Mouse (Mus musculus) adrenal gland, adult 8-10 months (tissue): Measurements from ENCODE around the gene Esrrg. TPM values are rescaled to one million over a fixed set of nuclear protein-coding genes. Genes with fewer than 3 reads are reported as not detected.

Experiments
- DNase-seq: peaks from one replicate; pipeline ENCODE4 v3.0.0; 2022
- total RNA-seq, 4 experiments: library from RNA; stranded (reverse); gene quantifications; 2 replicates each; pipeline ENCODE4 v1.2.4; 2022

Esrrg gene
- total RNA-seq, 4 experiments from 2014 or later: 10.0 to 30.1 (median 15.7) TPM

- no peak for DNase-seq
Measured at GRCm38 (mm10) chr1:187834576-187834975, 226.0 kb downstream of the Esrrg start.

DNA sequence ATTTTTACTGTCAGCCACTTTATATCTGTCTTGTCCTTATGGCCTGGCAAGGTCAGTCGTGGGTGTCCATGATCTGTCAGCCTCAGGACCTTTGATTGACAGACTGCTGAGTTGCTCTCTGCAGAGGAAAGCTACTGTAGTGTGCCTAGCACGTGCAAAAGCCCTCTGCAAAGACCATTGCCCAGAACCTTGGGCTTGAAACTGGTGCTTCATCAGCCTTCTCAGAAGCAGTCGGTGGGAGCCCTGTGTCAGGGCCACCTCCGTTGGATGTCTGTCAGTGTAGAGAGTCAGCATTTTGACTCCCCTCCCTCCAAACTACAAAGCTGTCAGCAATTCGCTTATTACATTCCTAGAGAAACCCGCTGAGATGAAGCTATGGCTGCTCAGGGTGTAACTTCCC lies 227.8 kb downstream of the Esrrg start:
- DNase-seq: peak; percentile 12

DNA sequence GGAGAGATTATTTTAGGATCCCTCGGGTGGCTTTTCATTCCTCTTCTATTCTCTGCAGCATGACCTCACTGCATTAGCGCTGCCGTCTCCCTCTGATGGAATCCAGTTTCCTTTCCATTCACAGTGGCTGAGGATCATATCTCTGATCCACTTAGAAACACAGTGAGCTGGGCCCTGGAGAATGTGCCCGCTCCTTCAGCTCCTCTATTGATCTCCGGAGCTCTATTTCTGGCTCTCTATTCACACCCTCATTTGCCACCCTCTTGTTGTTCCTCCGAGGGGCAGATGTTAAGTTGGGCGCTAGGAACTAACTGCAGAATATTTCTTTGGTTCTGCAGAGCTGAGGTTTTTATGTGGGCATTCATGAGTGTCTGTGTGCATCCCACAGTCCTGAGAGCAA lies 228.3 kb downstream of the Esrrg start:
- DNase-seq: no peak

DNA sequence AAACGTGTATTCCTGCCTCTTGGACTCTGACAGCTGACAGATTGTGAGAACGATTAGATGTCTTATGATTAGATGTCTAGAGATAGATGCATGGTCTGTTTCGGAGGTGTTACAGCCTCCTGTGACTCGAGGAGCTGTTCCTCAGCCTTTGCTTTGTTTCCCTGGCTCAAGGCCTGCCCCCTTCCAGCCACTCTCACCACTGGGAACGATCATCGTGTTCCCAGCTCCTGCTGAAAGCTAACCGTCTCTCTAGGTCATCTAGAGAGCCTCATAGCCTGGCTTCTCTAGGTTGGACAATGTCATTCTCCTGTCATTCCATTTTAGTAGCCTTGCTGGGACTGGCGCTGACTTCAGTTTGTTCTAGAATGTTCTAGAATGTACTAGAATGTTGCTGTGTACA lies 233.0 kb downstream of the Esrrg start:
- DNase-seq: no peak

- DNase-seq: no peak
Measured at GRCm38 (mm10) chr1:187842702-187843101, 234.1 kb downstream of the Esrrg start.

DNA sequence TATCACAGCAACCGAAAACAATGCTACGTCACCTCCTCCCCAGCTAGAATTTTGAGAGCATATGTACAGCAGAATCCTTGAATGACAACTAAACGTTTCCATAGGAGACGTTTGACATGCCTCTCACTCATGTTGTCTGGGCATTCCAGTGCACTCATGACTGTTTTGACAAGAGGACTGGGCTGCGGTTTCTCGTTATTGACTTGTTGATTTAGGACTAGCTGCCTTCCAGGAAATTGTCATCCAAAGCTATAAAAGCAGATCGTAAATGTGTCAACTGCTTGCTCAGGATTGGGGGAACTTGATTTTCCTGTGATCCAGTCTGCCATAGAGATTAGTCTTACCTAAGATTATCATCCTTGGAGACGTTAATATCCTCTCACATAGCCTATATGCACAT lies 245.6 kb downstream of the Esrrg start:
- no peak for DNase-seq

DNA sequence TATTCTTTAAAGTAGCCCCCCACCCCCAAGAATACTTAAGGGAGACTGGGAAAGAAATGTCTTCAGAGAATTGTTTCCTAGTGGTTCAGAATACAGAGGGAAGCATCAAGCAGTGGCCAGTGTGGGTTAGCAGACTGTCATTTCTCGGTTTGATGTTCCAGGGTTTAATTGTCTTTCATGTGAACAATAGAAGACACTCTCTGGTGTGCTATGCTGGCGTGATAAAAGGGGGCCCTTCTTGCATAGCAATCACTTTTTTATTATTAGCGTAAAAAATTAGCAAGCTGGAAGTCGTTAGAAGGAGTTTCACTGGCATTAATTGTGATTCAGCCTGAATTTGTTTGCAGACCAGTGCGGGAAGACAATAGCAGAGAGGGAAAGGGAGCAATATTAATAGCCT lies 253.7 kb downstream of the Esrrg start:
- no peak for DNase-seq

- DNase-seq: no peak
Measured at GRCm38 (mm10) chr1:187868427-187868826, 259.8 kb downstream of the Esrrg start.

- no peak for DNase-seq
Measured at GRCm38 (mm10) chr1:187872208-187872607, 263.6 kb downstream of the Esrrg start.

GRCm38 (mm10) chr1:187872744-187873143 lies 264.2 kb downstream of the Esrrg start:
- DNase-seq: no peak

DNA sequence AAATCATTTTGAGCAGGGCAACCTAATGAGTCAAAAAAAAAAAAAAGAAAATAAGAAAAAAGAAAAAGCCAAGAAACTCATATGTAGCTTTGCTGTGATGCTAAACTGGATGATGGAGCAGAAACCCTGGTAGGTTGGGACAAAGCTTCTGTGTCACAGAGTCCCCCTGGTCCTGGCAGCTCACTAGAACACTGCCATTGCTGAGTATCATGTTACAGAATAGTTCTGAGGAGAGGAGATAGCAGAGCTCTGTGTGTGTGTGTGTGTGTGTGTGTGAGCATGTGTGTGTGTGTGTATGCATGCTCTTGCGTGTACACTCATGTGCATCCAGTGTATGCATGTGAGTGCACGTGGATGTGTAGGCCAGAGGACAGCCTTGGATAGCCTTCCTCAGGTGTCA lies 265.2 kb downstream of the Esrrg start:
- DNase-seq: no peak

DNA sequence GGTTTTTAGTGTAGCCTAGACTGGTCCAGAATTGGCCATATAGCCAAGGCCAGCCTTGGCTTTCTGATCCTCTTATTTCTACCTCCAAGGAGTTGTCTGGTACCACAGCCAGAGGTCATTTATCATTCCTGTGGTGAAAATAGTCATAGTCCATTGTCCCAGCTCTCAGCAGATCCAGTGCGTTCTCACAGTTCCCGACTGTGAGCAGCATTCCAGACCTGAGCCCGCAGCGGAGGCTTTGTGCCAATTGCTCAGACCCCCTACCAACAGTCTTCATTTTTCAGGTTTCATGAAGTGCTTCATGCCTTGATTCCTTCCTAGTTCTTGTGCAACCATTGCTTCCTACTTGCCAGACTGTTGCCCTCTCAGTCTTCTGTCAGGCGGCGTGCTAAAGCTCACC lies 278.7 kb downstream of the Esrrg start:
- no peak for DNase-seq

- no peak for DNase-seq
Measured at GRCm38 (mm10) chr1:187888142-187888541, 279.6 kb downstream of the Esrrg start.

DNA sequence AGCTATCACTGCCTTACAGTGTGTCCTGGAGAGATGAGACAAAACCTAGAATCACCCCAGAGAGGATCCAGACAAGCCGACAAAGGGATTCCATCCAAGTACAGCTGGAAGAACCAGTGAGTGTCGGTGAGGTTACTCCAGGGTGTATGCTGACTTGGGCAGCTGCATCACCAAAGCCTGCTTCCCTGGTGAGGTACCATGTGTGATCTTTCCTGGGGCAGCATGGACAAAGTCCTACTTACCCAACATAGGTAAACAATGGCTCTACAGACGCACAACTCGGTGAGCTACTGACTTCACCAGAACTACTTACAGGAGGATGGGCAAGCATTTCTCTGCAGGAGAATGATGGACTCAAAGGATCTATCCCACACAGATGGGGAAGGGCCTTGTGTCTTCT lies 280.5 kb downstream of the Esrrg start:
- DNase-seq: no peak

- no peak for DNase-seq
Measured at GRCm38 (mm10) chr1:187891262-187891661, 282.7 kb downstream of the Esrrg start.

- no peak for DNase-seq
Measured at GRCm38 (mm10) chr1:187895459-187895858, 286.9 kb downstream of the Esrrg start.

- peak; percentile 24 for DNase-seq
Measured at GRCm38 (mm10) chr1:187896291-187896690, 287.7 kb downstream of the Esrrg start.

DNA sequence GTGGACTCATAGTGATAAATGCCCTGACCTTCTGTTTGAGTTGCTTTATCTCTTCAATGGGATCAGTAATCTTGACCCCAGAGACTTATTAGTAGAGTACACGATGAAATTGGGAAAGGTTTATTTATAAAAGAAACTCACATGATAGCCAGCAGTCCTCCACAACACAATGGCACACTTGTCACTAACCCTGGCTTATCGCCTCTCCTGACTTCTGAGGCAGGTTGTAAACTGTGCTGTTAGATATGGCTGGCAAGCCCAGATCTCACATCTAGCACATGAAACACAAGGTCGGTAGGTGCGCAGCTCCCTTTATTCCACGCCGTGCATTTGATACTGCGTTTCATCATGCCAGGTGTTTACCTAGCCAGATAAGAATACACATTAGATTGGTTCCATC lies 288.3 kb downstream of the Esrrg start:
- no peak for DNase-seq

- no peak for DNase-seq
Measured at GRCm38 (mm10) chr1:187899541-187899940, 290.9 kb downstream of the Esrrg start.

GRCm38 (mm10) chr1:187900756-187901155 lies 292.2 kb downstream of the Esrrg start:
- DNase-seq: no peak

- DNase-seq: no peak
Measured at GRCm38 (mm10) chr1:187902176-187902575, 293.6 kb downstream of the Esrrg start.

DNA sequence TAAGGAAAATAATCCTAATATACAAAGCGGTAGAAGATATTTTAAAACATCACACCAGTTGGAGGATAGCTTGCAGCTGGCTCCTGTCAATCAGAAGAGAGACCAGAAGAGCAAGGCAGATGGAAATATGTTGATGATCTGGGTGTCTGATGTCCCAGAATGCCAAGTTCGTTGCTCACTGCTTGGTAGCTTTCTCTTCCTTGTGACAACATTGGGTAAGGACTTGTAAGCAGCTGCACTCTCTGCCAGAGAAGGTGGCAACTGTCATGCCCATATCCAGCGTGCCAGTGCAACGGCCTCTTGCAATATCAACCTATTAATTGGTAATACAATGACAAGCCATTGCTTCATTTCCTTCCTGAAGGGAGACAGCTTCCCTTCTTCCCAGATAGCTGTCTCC lies 296.1 kb downstream of the Esrrg start:
- DNase-seq: no peak

DNA sequence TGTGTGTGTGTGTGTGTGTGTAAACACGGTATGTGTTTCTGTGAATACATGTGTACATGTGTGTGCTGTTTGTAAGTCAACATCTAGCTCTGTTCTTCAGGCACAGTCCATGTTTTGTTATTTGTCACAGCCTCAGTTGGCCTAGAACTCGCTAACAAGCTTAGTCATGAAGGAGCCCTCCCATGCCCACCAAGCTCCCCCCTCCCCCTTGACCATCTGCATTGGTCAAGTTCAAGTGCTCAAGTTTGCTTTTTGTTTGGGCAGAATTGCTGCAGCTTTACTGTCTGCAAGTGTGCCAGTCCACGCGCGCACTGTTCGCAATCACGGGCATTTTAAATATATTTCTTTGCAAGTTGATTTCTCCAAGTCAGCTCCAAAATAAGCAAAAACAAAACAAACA lies 298.8 kb downstream of the Esrrg start:
- DNase-seq: no peak

DNA sequence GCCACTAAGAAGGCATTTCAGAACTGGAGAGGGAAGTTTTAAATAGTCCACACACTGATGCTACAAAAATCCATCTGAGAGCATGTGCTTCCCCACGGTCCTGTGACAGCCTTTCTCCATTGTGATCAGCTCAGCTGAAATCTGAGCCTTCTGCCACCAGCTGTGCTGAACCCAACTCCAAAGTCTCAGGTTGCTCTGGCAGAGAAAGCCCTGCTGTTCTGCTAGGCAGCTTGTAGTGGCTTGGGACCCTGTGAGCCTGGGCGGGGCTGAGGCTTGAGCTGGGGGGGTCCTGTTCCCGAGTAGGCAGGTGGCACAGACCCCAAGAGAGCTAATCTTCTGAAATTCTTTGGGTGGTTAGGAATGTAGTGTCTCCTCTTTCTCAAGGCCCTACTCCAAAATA lies 299.3 kb downstream of the Esrrg start:
- no peak for DNase-seq

DNA sequence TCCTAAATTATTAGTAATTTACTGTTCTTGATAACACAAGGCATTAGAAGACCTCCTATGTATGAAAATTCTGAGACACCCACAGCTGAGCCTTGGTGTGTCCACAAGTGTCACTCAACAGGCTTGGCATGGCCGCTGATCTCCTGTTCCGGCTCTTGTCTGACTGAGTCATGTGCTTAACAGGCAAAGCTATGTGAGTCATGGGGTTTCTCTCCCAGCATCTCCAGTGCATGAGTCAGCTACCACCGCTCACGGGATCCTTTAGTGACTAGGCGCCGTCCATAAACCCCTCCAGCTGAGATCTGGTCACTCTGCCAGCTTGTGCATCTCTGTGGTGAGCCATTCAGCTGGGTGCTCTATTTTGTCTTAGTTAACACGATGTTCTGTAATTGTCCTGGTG lies 302.1 kb downstream of the Esrrg start:
- peak; percentile 69 for DNase-seq

GRCm38 (mm10) chr1:187911201-187911600 lies 302.6 kb downstream of the Esrrg start:
- no peak for DNase-seq
